Mouse (Mus musculus): ENCODE measurements around the gene Gpr158.

DNA sequence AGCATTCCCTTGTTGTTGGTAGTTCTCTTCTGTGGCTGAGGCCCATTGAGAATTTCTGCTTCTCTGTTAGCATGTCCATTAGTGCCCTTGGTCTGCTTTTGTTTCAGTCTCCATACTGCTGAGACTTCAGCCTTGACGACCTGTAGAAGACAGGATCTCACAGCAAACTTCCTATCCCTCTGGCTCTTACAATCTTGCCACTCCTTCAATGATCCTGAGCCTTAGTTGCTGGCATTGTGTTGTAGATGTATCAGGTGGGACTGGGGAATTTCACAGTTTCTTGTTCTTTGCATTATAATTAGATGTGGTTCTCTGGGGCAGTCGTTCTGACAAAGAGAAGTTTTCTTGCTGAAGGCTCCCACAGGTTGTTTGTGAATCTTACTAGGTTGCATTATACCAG, 25.4 kb downstream of the Gpr158 start:
- TF ChIP-seq CTCF (IDR thresholded peaks at IDR 0.05; ENCODE audit: low read depth, low read length) (no peak), POLR2AphosphoS5 (IDR thresholded peaks at IDR 0.05; ENCODE audit: insufficient replicate concordance, low read depth, low read length) (no peak)

Measured in G1E (cell line).